In the genomic region with DNA sequence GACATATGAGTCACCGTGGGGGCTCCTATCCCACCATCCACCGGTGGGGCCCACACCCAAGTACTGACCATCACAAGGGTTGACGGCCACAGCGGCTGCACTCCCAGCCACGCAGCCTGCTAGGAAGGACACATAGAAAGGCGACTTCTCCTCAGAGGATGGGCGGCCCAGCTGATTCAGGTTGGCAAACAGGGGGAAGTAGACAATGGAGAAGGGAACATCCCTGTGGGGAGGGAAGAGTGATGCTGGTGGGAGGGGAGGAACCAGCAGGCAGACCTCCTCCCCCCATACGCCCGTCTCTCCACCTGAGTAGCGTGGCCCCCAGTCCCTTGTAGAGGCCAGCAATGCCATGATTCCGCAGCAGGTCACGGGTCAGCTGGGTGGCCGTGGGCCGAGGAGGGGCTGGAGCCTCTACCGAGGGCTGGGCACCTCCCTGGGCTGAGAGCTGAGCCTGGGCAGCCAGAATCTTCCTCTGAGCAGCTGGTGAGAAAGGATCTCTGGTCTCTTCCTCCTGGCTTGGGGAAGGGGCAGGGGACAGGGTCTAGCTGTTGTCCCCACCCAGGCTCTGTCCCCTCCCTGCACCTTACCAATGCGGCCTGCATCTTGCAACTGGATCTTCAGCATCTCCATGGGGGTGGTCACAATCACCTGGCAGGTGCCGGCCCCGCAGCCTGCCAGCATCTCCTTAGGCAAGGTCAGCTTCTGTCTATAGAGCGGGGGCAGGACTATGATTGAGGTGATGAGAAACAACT, we compare ENCODE assay signal across 18 mouse cellular contexts. TPM values are rescaled to one million over a fixed set of nuclear protein-coding genes. Genes with fewer than 3 reads are reported as not detected.
DNase-seq lines count a peak whose midpoint lies in the region; ATAC-seq and TF ChIP-seq lines count a peak whose summit lies in the region.
"Had no signal": no experiment of that assay in that cellular context is flagged by ENCODE, and none has a peak within 500 bp of the region (broad histone marks: within the 10 kb centered on the region; RNA-seq: fewer than 3 reads in every experiment).

No protein-coding gene starts in this region.

- no peak for ATAC-seq in forebrain, embryonic 13.5 days
- ATAC-seq in forebrain, embryonic 16.5 days, result no peak
- no peak for ATAC-seq in hindbrain, embryonic 12.5 days (ENCODE audit: low FRiP score)
- ATAC-seq in hindbrain, embryonic 11.5 days (ENCODE audit: low FRiP score), result no peak
- ATAC-seq: hindbrain, embryonic 16.5 days; intestine, embryonic 15.5 days had no signal

- H3K9me3 ChIP-seq in forebrain, embryonic 13.5 days (replicated peaks), result no peaks in the 10 kb centered on the region
- H3K9me3 ChIP-seq in forebrain, embryonic 16.5 days (ENCODE audit: control insufficient read depth, low read length), result no peaks in the 10 kb centered on the region
- H3K9me3 ChIP-seq in hindbrain, embryonic 12.5 days (replicated peaks), result no peaks in the 10 kb centered on the region
- no peaks in the 10 kb centered on the region for H3K9me3 ChIP-seq in hindbrain, embryonic 11.5 days (ENCODE audit: control insufficient read depth, low read length)
- H3K9me3 ChIP-seq: forebrain, embryonic 10.5 days; heart, embryonic 13.5 days; intestine, embryonic 15.5 days; limb, embryonic 15.5 days had no signal

- TF ChIP-seq POLR2A in thymus, adult 2 months (IDR thresholded peaks at IDR 0.05; ENCODE audit: control insufficient read depth, extremely low read depth, insufficient read depth, low read length, poor library complexity), result no peak

- H3K4me3 ChIP-seq in forebrain, embryonic 13.5 days, result no peak overlapping the region
- H3K4me3 ChIP-seq in forebrain, embryonic 16.5 days (replicated peaks; ENCODE audit: low read length), result no peak overlapping the region
- H3K4me3 ChIP-seq in hindbrain, embryonic 12.5 days, result no peak overlapping the region
- H3K4me3 ChIP-seq in hindbrain, embryonic 11.5 days (ENCODE audit: low read depth, low read length), result no peak overlapping the region
- H3K4me3 ChIP-seq in thymus, adult 2 months (ENCODE audit: control insufficient read depth, insufficient read depth, low read length), result no peak overlapping the region
- H3K4me3 ChIP-seq: heart, embryonic 13.5 days; intestine, embryonic 15.5 days; left cerebral cortex, adult 2 months; limb, embryonic 15.5 days had no signal

- TF ChIP-seq CTCF in thymus, adult 2 months (IDR thresholded peaks at IDR 0.05; ENCODE audit: borderline replicate concordance, control insufficient read depth, extremely low read depth, insufficient read depth, low read length, poor library complexity), result no peak

- H3K27me3 ChIP-seq in forebrain, embryonic 13.5 days, result no peaks in the 10 kb centered on the region
- no peaks in the 10 kb centered on the region for H3K27me3 ChIP-seq in forebrain, embryonic 16.5 days (replicated peaks; ENCODE audit: control insufficient read depth, insufficient read depth, low read length)
- no peaks in the 10 kb centered on the region; the same call in 1 of the 2 replicates for H3K27me3 ChIP-seq in hindbrain, embryonic 12.5 days
- no peaks in the 10 kb centered on the region for H3K27me3 ChIP-seq in hindbrain, embryonic 11.5 days (ENCODE audit: control insufficient read depth, insufficient read depth, low read length)
- no peaks in the 10 kb centered on the region for H3K27me3 ChIP-seq in thymus, adult 2 months (ENCODE audit: control insufficient read depth, insufficient read depth, low read length)
- H3K27me3 ChIP-seq: intestine, embryonic 15.5 days; limb, embryonic 15.5 days had no signal

- H3K36me3 ChIP-seq in forebrain, embryonic 13.5 days (ENCODE audit: poor library complexity, severe bottlenecking), result peaks cover 49% of the 10 kb centered on the region
- peaks cover 11% of the 10 kb centered on the region for H3K36me3 ChIP-seq in forebrain, embryonic 16.5 days (ENCODE audit: control insufficient read depth, insufficient read depth)
- H3K36me3 ChIP-seq in hindbrain, embryonic 12.5 days, result peaks cover 41% of the 10 kb centered on the region
- 0 out of 2 replicates have a peak, but pooled peaks cover 5% of the 10 kb centered on the region for H3K36me3 ChIP-seq in hindbrain, embryonic 11.5 days (ENCODE audit: control insufficient read depth, insufficient read depth, low read length)
- H3K36me3 ChIP-seq in thymus, adult 2 months (ENCODE audit: control insufficient read depth, insufficient read depth, low read length), result no peaks in the 10 kb centered on the region

- H3K4me2 ChIP-seq in forebrain, embryonic 13.5 days, result no peak overlapping the region
- H3K4me2 ChIP-seq in forebrain, embryonic 16.5 days (ENCODE audit: low read length), result no peak overlapping the region
- no peak overlapping the region for H3K4me2 ChIP-seq in hindbrain, embryonic 12.5 days (replicated peaks)
- no peak overlapping the region for H3K4me2 ChIP-seq in hindbrain, embryonic 11.5 days (replicated peaks; ENCODE audit: low read depth, low read length)
- H3K4me2 ChIP-seq: heart, embryonic 13.5 days; intestine, embryonic 15.5 days; limb, embryonic 15.5 days had no signal

- no peak for DNase-seq in hindbrain, embryonic 11.5 days (ENCODE audit: low spot score)
- peak; percentile 10 for DNase-seq in thymus, postnatal 4 days
- DNase-seq in thymus, adult 2 months, result no peak
- DNase-seq in embryo, embryonic 10.5 days (ENCODE audit: low spot score), result no peak
- DNase-seq: kidney, postnatal 10 days; lung, postnatal 4 days; right cerebral cortex, postnatal 14 days had no signal

- WGBS in forebrain, embryonic 13.5 days, result 94% methylated on average over 19 of the region's 19 CpGs
- 95% methylated on average over 18 of the region's 19 CpGs for WGBS in forebrain, embryonic 16.5 days
- 94% methylated on average over 19 of the region's 19 CpGs for WGBS in hindbrain, embryonic 12.5 days
- 90% methylated on average over 18 of the region's 19 CpGs for WGBS in hindbrain, embryonic 11.5 days
- WGBS in thymus, adult 2 months, result 98% methylated on average over 19 of the region's 19 CpGs

- H3K4me1 ChIP-seq in forebrain, embryonic 13.5 days, result peaks cover 62% of the 10 kb centered on the region
- peaks cover 48% of the 10 kb centered on the region for H3K4me1 ChIP-seq in forebrain, embryonic 16.5 days (replicated peaks; ENCODE audit: control insufficient read depth, insufficient read depth, low read length)
- peaks cover 58% of the 10 kb centered on the region for H3K4me1 ChIP-seq in hindbrain, embryonic 12.5 days
- peaks cover 21% of the 10 kb centered on the region for H3K4me1 ChIP-seq in hindbrain, embryonic 11.5 days (replicated peaks; ENCODE audit: control insufficient read depth, insufficient read depth, low read length)
- H3K4me1 ChIP-seq in thymus, adult 2 months (replicated peaks; ENCODE audit: control insufficient read depth, insufficient read depth, low read length), result peaks cover 31% of the 10 kb centered on the region

- H3K27ac ChIP-seq in forebrain, embryonic 13.5 days, result no peak overlapping the region
- H3K27ac ChIP-seq in forebrain, embryonic 16.5 days (ENCODE audit: low read length), result no peak overlapping the region
- H3K27ac ChIP-seq in hindbrain, embryonic 12.5 days, result no peak overlapping the region
- H3K27ac ChIP-seq in hindbrain, embryonic 11.5 days (ENCODE audit: low read depth, low read length), result no peak overlapping the region
- H3K27ac ChIP-seq in thymus, adult 2 months (ENCODE audit: control insufficient read depth, insufficient read depth, low read length), result no peak overlapping the region
- H3K27ac ChIP-seq: forebrain, embryonic 10.5 days; heart, embryonic 13.5 days; intestine, embryonic 15.5 days; limb, embryonic 15.5 days; stomach, postnatal 0 days had no signal

- 0 out of 2 replicates have a peak overlapping the region, but pooled peaks have one; percentile 0 for H3K9ac ChIP-seq in forebrain, embryonic 13.5 days
- H3K9ac ChIP-seq in forebrain, embryonic 16.5 days (replicated peaks; ENCODE audit: low read depth, low read length), result no peak overlapping the region
- H3K9ac ChIP-seq in hindbrain, embryonic 12.5 days, result peak overlapping the region; percentile 14; the same call in 1 of the 2 replicates
- H3K9ac ChIP-seq in hindbrain, embryonic 11.5 days (ENCODE audit: low read depth, low read length), result no peak overlapping the region
- H3K9ac ChIP-seq: intestine, embryonic 15.5 days; limb, embryonic 15.5 days had no signal

RNA-seq across cellular contexts. Expression of a gene that starts 2.3 kb away (rescaled TPM):
- polyA plus RNA-seq in forebrain, embryonic 13.5 days (2015; fragmentation: Nextera tagmentation; extraction: Ambion mirVana), result 27.3 and 27.5 TPM in 2 replicates
- 52.4 and 70.3 TPM in 2 replicates for polyA plus RNA-seq in forebrain, embryonic 16.5 days (2015; fragmentation: Nextera tagmentation; extraction: Ambion mirVana)
- polyA plus RNA-seq in hindbrain, embryonic 12.5 days (2016; fragmentation: Nextera tagmentation; extraction: Ambion mirVana), result 27.9 and 30.9 TPM in 2 replicates
- polyA plus RNA-seq in hindbrain, embryonic 11.5 days (2014; fragmentation: Nextera tagmentation; extraction: Ambion mirVana), result 6.8 and 7.2 TPM in 2 replicates
- 0.43 and 0.63 TPM in 2 replicates for polyA plus RNA-seq in thymus, adult 2 months (2012; rRNA removed)
- polyA plus RNA-seq: liver, embryonic 16.5 days had no signal

RNA-seq across cellular contexts. Expression of a gene that starts 6.1 kb away (rescaled TPM):
- 58.2 and 65.1 TPM in 2 replicates for polyA plus RNA-seq in forebrain, embryonic 13.5 days (2015; fragmentation: Nextera tagmentation; extraction: Ambion mirVana)
- 88.4 and 111 TPM in 2 replicates for polyA plus RNA-seq in forebrain, embryonic 16.5 days (2015; fragmentation: Nextera tagmentation; extraction: Ambion mirVana)
- polyA plus RNA-seq in hindbrain, embryonic 12.5 days (2016; fragmentation: Nextera tagmentation; extraction: Ambion mirVana), result 54.8 and 62.1 TPM in 2 replicates
- 33.9 and 36.6 TPM in 2 replicates for polyA plus RNA-seq in hindbrain, embryonic 11.5 days (2014; fragmentation: Nextera tagmentation; extraction: Ambion mirVana)
- polyA plus RNA-seq in thymus, adult 2 months (2012; rRNA removed), result 114 and 128 TPM in 2 replicates

RNA-seq across cellular contexts. Expression of a gene that starts 12.2 kb away (rescaled TPM):
- polyA plus RNA-seq in forebrain, embryonic 13.5 days (2015; fragmentation: Nextera tagmentation; extraction: Ambion mirVana), result 10.9 and 13.4 TPM in 2 replicates
- polyA plus RNA-seq in forebrain, embryonic 16.5 days (2015; fragmentation: Nextera tagmentation; extraction: Ambion mirVana), result 7.9 and 9.9 TPM in 2 replicates
- polyA plus RNA-seq in hindbrain, embryonic 12.5 days (2016; fragmentation: Nextera tagmentation; extraction: Ambion mirVana), result 10.8 and 11.6 TPM in 2 replicates
- 8.3 and 8.6 TPM in 2 replicates for polyA plus RNA-seq in hindbrain, embryonic 11.5 days (2014; fragmentation: Nextera tagmentation; extraction: Ambion mirVana)
- polyA plus RNA-seq in thymus, adult 2 months (2012; rRNA removed), result 109 and 133 TPM in 2 replicates

RNA-seq across cellular contexts. Expression of a gene that starts 15.6 kb away (rescaled TPM):
- 939 and 1,119 TPM in 2 replicates for polyA plus RNA-seq in forebrain, embryonic 13.5 days (2015; fragmentation: Nextera tagmentation; extraction: Ambion mirVana)
- polyA plus RNA-seq in forebrain, embryonic 16.5 days (2015; fragmentation: Nextera tagmentation; extraction: Ambion mirVana), result 684 and 749 TPM in 2 replicates
- polyA plus RNA-seq in hindbrain, embryonic 12.5 days (2016; fragmentation: Nextera tagmentation; extraction: Ambion mirVana), result 801 and 888 TPM in 2 replicates
- 870 and 939 TPM in 2 replicates for polyA plus RNA-seq in hindbrain, embryonic 11.5 days (2014; fragmentation: Nextera tagmentation; extraction: Ambion mirVana)
- 674 and 750 TPM in 2 replicates for polyA plus RNA-seq in thymus, adult 2 months (2012; rRNA removed)

RNA-seq across cellular contexts. Expression of a gene that starts 17.7 kb away (rescaled TPM):
- polyA plus RNA-seq in forebrain, embryonic 13.5 days (2015; fragmentation: Nextera tagmentation; extraction: Ambion mirVana), result 53.2 and 55.6 TPM in 2 replicates
- polyA plus RNA-seq in forebrain, embryonic 16.5 days (2015; fragmentation: Nextera tagmentation; extraction: Ambion mirVana), result 56.4 and 65.9 TPM in 2 replicates
- polyA plus RNA-seq in hindbrain, embryonic 12.5 days (2016; fragmentation: Nextera tagmentation; extraction: Ambion mirVana), result 52.2 and 54.1 TPM in 2 replicates
- polyA plus RNA-seq in hindbrain, embryonic 11.5 days (2014; fragmentation: Nextera tagmentation; extraction: Ambion mirVana), result 43.3 and 48.1 TPM in 2 replicates
- polyA plus RNA-seq in thymus, adult 2 months (2012; rRNA removed), result 98.1 and 104 TPM in 2 replicates

Comparison
In these comparisons a context has a peak if more than half of its experiments do, and no peak if none do; other contexts are left out.
1. H3K9ac ChIP-seq: peak in forebrain, embryonic 13.5 days (single experiment) and hindbrain, embryonic 12.5 days (single experiment); none in forebrain, embryonic 16.5 days (single experiment) and hindbrain, embryonic 11.5 days (single experiment).